In the genomic region with DNA sequence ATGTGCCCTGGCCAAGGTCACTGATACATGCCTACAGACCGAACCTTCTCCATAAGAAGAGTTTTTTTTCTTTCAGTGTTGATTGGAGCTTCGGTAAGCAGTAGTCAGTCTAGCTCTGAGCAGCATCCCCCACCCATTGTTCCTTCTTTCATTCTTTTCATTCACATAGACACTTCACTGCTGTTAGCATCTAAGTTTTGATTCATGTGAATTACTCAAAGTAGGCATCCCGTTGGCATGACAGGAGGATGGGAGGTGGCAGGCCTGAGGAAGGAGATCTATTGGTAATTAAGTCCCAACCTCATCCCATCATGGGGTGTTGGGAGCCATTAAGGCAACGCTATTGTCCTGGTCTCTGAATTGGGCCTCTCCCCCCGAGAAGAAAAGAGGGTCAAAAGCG, we compare ENCODE assay signal across 27 mouse cellular contexts.
"Had no signal": no experiment of that assay in that cellular context is flagged by ENCODE, and none has a peak within 500 bp of the region (broad histone marks: within the 10 kb centered on the region; RNA-seq: fewer than 3 reads in every experiment).

No protein-coding gene starts in this region.

- ATAC-seq: hindbrain, postnatal 0 days had no signal

- H3K4me1 ChIP-seq: hindbrain, embryonic 13.5 days; hindbrain, embryonic 15.5 days; kidney, embryonic 15.5 days; limb, embryonic 13.5 days; limb, embryonic 15.5 days; liver, embryonic 13.5 days; liver, embryonic 15.5 days had no signal

- DNase-seq: gastrocnemius, adult 2 months; gastrocnemius, postnatal 10 days; gastrocnemius, postnatal 25 days; heart, adult 11 months; heart, adult 2 months; heart, postnatal 10 days; kidney, adult 11 months; kidney, adult 2 months; kidney, adult 9 months; kidney, postnatal 14 days; kidney, postnatal 36 days; layer of hippocampus, adult 9-11 months; layer of hippocampus, postnatal 36 days; left cerebral cortex, postnatal 4 days; liver, embryonic 13.5 days; lung, adult 18-20 months had no signal

- H3K9me3 ChIP-seq: heart, embryonic 10.5 days; heart, embryonic 12.5 days; hindbrain, embryonic 13.5 days; hindbrain, embryonic 15.5 days; kidney, embryonic 15.5 days; limb, embryonic 13.5 days; limb, embryonic 15.5 days; liver, embryonic 13.5 days; liver, embryonic 15.5 days had no signal

- H3K4me2 ChIP-seq: heart, embryonic 12.5 days; hindbrain, embryonic 13.5 days; hindbrain, embryonic 15.5 days; kidney, embryonic 15.5 days; limb, embryonic 13.5 days; limb, embryonic 15.5 days; liver, embryonic 11.5 days; liver, embryonic 13.5 days; liver, embryonic 15.5 days had no signal

- H3K27ac ChIP-seq: gastrocnemius, adult 2 months; heart, adult 2 months; heart, embryonic 10.5 days; hindbrain, embryonic 13.5 days; hindbrain, embryonic 15.5 days; hindbrain, postnatal 0 days; kidney, embryonic 15.5 days; kidney, postnatal 0 days; limb, embryonic 13.5 days; limb, embryonic 15.5 days; liver, embryonic 13.5 days; liver, embryonic 15.5 days had no signal

- H3K27me3 ChIP-seq: heart, embryonic 12.5 days; hindbrain, embryonic 13.5 days; hindbrain, embryonic 15.5 days; kidney, embryonic 15.5 days; limb, embryonic 13.5 days; limb, embryonic 15.5 days; liver, embryonic 13.5 days; liver, embryonic 15.5 days had no signal

- H3K4me3 ChIP-seq: gastrocnemius, adult 2 months; heart, adult 2 months; heart, embryonic 10.5 days; heart, embryonic 12.5 days; hindbrain, embryonic 13.5 days; hindbrain, embryonic 15.5 days; kidney, embryonic 15.5 days; limb, embryonic 13.5 days; limb, embryonic 15.5 days; liver, embryonic 13.5 days; liver, embryonic 15.5 days had no signal

- H3K9ac ChIP-seq: heart, embryonic 12.5 days; hindbrain, embryonic 13.5 days; hindbrain, embryonic 15.5 days; kidney, embryonic 15.5 days; limb, embryonic 13.5 days; limb, embryonic 15.5 days; liver, embryonic 13.5 days; liver, embryonic 15.5 days had no signal

- H3K36me3 ChIP-seq: heart, embryonic 10.5 days; heart, embryonic 12.5 days; hindbrain, embryonic 13.5 days; hindbrain, embryonic 15.5 days; kidney, embryonic 15.5 days; limb, embryonic 13.5 days; limb, embryonic 15.5 days; liver, embryonic 13.5 days; liver, embryonic 15.5 days had no signal
